Mouse (Mus musculus): Measurements from ENCODE around the gene Pdlim5. TPM values are rescaled to one million over a fixed set of nuclear protein-coding genes. Genes with fewer than 3 reads are reported as not detected.

Gene Pdlim5
- polyA plus RNA-seq, 1 experiment from 2014 or later, result 14.3 TPM

GRCm38 (mm10) chr3:142281093-142281445 lies 114.4 kb downstream of the Pdlim5 start:
- no peaks in the 10 kb centered on the region for H3K27me3 ChIP-seq (ENCODE audit: control insufficient read depth, insufficient read depth, low read length)
- 96% methylated on average over 1 of the region's 1 CpGs for WGBS
- H3K4me3 ChIP-seq (replicated peaks; ENCODE audit: low read depth, low read length), result no peak overlapping the region
- no peaks in the 10 kb centered on the region for H3K9me3 ChIP-seq (ENCODE audit: control insufficient read depth, low read length)
- H3K4me1 ChIP-seq (ENCODE audit: control insufficient read depth, insufficient read depth, low read length), result no peaks in the 10 kb centered on the region
- no peaks in the 10 kb centered on the region for H3K36me3 ChIP-seq (ENCODE audit: control insufficient read depth, insufficient read depth, low read length)
- H3K27ac ChIP-seq (replicated peaks; ENCODE audit: low read depth, low read length), result no peak overlapping the region
- DNase-seq (no peak), ATAC-seq (ENCODE audit: low FRiP score, low TSS enrichment) (no peak)
- H3K9ac ChIP-seq (replicated peaks; ENCODE audit: low read length), result no peak overlapping the region
- H3K4me2 ChIP-seq (ENCODE audit: low read length), result no peak overlapping the region

GRCm38 (mm10) chr3:142280366-142281092 lies 115.0 kb downstream of the Pdlim5 start:
- H3K9ac ChIP-seq (replicated peaks; ENCODE audit: low read length), result no peak overlapping the region
- WGBS, result 81% methylated on average over 6 of the region's 6 CpGs
- no peaks in the 10 kb centered on the region for H3K9me3 ChIP-seq (ENCODE audit: control insufficient read depth, low read length)
- no peak overlapping the region for H3K4me2 ChIP-seq (ENCODE audit: low read length)
- no peaks in the 10 kb centered on the region for H3K27me3 ChIP-seq (ENCODE audit: control insufficient read depth, insufficient read depth, low read length)
- no peak overlapping the region for H3K27ac ChIP-seq (replicated peaks; ENCODE audit: low read depth, low read length)
- H3K4me3 ChIP-seq (replicated peaks; ENCODE audit: low read depth, low read length), result no peak overlapping the region
- no peak for DNase-seq
- no peaks in the 10 kb centered on the region for H3K36me3 ChIP-seq (ENCODE audit: control insufficient read depth, insufficient read depth, low read length)
- no peaks in the 10 kb centered on the region for H3K4me1 ChIP-seq (ENCODE audit: control insufficient read depth, insufficient read depth, low read length)
- ATAC-seq (ENCODE audit: low FRiP score, low TSS enrichment), result no peak

DNA sequence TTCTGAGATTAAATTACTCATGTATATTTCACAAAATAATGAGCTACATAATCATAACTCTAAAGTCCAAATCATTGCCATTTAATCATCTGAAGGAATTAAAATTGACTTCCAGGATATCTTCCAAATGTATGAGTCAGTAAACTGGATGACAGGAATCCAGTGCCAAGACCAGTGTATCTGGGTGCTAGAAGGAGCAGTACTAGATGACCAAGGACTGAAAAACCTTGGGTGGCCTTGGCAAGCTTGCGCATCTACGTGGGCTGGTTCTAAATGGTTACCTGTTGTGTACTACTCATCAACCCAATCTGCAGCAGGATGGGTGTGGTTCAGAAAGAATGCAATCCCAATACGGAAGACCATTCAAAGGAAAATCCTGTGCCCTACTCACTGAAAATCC lies 116.5 kb downstream of the Pdlim5 start:
- WGBS, result 96% methylated on average over 3 of the region's 3 CpGs
- H3K4me3 ChIP-seq (replicated peaks; ENCODE audit: low read depth, low read length), result no peak overlapping the region
- no peaks in the 10 kb centered on the region for H3K9me3 ChIP-seq (ENCODE audit: control insufficient read depth, low read length)
- no peaks in the 10 kb centered on the region for H3K4me1 ChIP-seq (ENCODE audit: control insufficient read depth, insufficient read depth, low read length)
- H3K36me3 ChIP-seq (ENCODE audit: control insufficient read depth, insufficient read depth, low read length), result no peaks in the 10 kb centered on the region
- ATAC-seq (ENCODE audit: low FRiP score, low TSS enrichment) (no peak), DNase-seq (no peak)
- no peak overlapping the region for H3K27ac ChIP-seq (replicated peaks; ENCODE audit: low read depth, low read length)
- H3K4me2 ChIP-seq (ENCODE audit: low read length), result no peak overlapping the region
- H3K9ac ChIP-seq (replicated peaks; ENCODE audit: low read length), result no peak overlapping the region
- no peaks in the 10 kb centered on the region for H3K27me3 ChIP-seq (ENCODE audit: control insufficient read depth, insufficient read depth, low read length)

GRCm38 (mm10) chr3:142276506-142276905 lies 119.0 kb downstream of the Pdlim5 start:
- WGBS, result 80% methylated on average over 3 of the region's 3 CpGs
- Histone ChIP-seq H3K9ac (replicated peaks; ENCODE audit: low read length) (no peak overlapping the region), H3K9me3 (ENCODE audit: control insufficient read depth, low read length) (no peaks in the 10 kb centered on the region)

DNA sequence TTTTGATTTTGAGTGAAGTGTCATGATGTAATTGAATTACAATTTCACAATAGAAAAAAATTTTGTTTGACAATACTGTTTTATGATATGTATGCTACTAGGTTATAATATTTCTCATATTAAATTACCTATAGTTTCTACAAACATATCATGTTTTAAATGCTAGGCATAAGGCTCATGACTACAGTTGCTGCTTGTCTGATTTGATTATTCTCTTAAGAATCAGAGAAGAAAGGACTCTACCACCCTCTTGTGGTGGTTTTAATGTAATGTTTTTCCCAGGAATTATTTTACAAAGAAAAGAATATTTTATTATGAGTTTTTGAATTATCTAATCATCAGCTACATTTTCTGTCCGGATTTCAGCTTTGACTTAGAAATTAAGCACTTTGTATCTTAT lies 120.5 kb downstream of the Pdlim5 start:
- Histone ChIP-seq H3K4me3 (replicated peaks; ENCODE audit: low read depth, low read length) (no peak overlapping the region), H3K36me3 (ENCODE audit: control insufficient read depth, insufficient read depth, low read length) (no peaks in the 10 kb centered on the region), H3K4me2 (ENCODE audit: low read length) (no peak overlapping the region), H3K27me3 (ENCODE audit: control insufficient read depth, insufficient read depth, low read length) (no peaks in the 10 kb centered on the region), H3K9me3 (ENCODE audit: control insufficient read depth, low read length) (no peaks in the 10 kb centered on the region), H3K4me1 (ENCODE audit: control insufficient read depth, insufficient read depth, low read length) (no peaks in the 10 kb centered on the region), H3K27ac (replicated peaks; ENCODE audit: low read depth, low read length) (no peak overlapping the region), H3K9ac (replicated peaks; ENCODE audit: low read length) (no peak overlapping the region)
- ATAC-seq (ENCODE audit: low FRiP score, low TSS enrichment) (no peak), DNase-seq (peak; percentile 85)
- WGBS, result 5% methylated on average over 1 of the region's 1 CpGs

More at GRCm38 (mm10) chr3:142276506-142276905, 119.0 kb downstream of the Pdlim5 start:
- Histone ChIP-seq H3K27ac (replicated peaks; ENCODE audit: low read depth, low read length) (no peak overlapping the region), H3K4me2 (ENCODE audit: low read length) (no peak overlapping the region), H3K36me3 (ENCODE audit: control insufficient read depth, insufficient read depth, low read length) (no peaks in the 10 kb centered on the region), H3K27me3 (ENCODE audit: control insufficient read depth, insufficient read depth, low read length) (no peaks in the 10 kb centered on the region), H3K4me1 (ENCODE audit: control insufficient read depth, insufficient read depth, low read length) (no peaks in the 10 kb centered on the region), H3K4me3 (replicated peaks; ENCODE audit: low read depth, low read length) (no peak overlapping the region)
- ATAC-seq (ENCODE audit: low FRiP score, low TSS enrichment) (no peak), DNase-seq (no peak)

DNA sequence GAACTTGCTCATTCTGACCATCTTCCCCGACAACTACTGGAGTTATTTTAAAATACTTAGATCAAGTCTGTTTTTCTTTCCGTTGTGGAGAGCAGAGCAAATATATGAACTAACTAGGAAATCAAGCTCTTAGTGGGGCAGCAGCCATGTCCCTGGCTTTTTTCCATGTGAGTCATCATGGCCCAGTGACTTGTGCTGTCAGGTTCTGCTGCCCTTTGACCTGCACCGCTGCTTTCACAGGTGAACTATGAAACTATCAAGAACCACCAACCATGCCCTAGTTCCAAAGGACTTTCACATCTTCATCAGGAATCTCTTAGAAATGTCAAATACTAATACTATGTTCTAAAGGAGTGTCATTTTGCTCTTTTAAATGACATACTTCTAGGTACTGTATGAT lies 121.0 kb downstream of the Pdlim5 start:
- H3K9me3 ChIP-seq (ENCODE audit: control insufficient read depth, low read length), result no peaks in the 10 kb centered on the region
- no peaks in the 10 kb centered on the region for H3K36me3 ChIP-seq (ENCODE audit: control insufficient read depth, insufficient read depth, low read length)
- no peak overlapping the region for H3K9ac ChIP-seq (replicated peaks; ENCODE audit: low read length)
- no peak overlapping the region for H3K4me3 ChIP-seq (replicated peaks; ENCODE audit: low read depth, low read length)
- H3K27ac ChIP-seq (replicated peaks; ENCODE audit: low read depth, low read length), result no peak overlapping the region
- DNase-seq (no peak), ATAC-seq (ENCODE audit: low FRiP score, low TSS enrichment) (no peak)
- WGBS, result 93% methylated on average over 3 of the region's 3 CpGs
- H3K4me2 ChIP-seq (ENCODE audit: low read length), result no peak overlapping the region
- H3K4me1 ChIP-seq (ENCODE audit: control insufficient read depth, insufficient read depth, low read length), result no peaks in the 10 kb centered on the region
- no peaks in the 10 kb centered on the region for H3K27me3 ChIP-seq (ENCODE audit: control insufficient read depth, insufficient read depth, low read length)

DNA sequence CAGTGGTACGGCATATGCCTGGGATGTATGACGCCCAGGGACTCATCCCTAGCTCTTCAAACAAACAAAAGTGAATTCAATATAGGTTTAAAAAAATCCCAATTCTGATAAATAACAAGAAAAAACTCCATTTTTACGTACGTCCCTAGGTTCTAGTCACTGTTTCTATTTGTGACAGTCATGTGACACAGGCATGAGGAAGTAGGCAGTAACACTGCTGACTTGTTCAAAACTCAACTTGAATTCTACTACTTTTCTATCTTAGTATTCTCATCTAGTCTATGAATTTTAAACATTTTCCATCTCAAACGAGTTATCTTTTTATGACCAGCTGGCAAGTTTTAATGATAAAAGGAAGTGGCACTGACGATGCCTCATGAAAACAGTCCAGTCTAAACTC lies 122.2 kb downstream of the Pdlim5 start:
- H3K27ac ChIP-seq (replicated peaks; ENCODE audit: low read depth, low read length), result no peak overlapping the region
- no peak overlapping the region for H3K9ac ChIP-seq (replicated peaks; ENCODE audit: low read length)
- no peaks in the 10 kb centered on the region for H3K27me3 ChIP-seq (ENCODE audit: control insufficient read depth, insufficient read depth, low read length)
- no peak overlapping the region for H3K4me3 ChIP-seq (replicated peaks; ENCODE audit: low read depth, low read length)
- no peak for DNase-seq
- no peaks in the 10 kb centered on the region for H3K36me3 ChIP-seq (ENCODE audit: control insufficient read depth, insufficient read depth, low read length)
- WGBS, result 92% methylated on average over 6 of the region's 6 CpGs
- no peak overlapping the region for H3K4me2 ChIP-seq (ENCODE audit: low read length)
- ATAC-seq (ENCODE audit: low FRiP score, low TSS enrichment), result no peak
- H3K9me3 ChIP-seq (ENCODE audit: control insufficient read depth, low read length), result no peaks in the 10 kb centered on the region
- no peaks in the 10 kb centered on the region for H3K4me1 ChIP-seq (ENCODE audit: control insufficient read depth, insufficient read depth, low read length)

- H3K27ac ChIP-seq (replicated peaks; ENCODE audit: low read depth, low read length), result no peak overlapping the region
- no peak overlapping the region for H3K4me2 ChIP-seq (ENCODE audit: low read length)
- H3K27me3 ChIP-seq (ENCODE audit: control insufficient read depth, insufficient read depth, low read length), result no peaks in the 10 kb centered on the region
- no peaks in the 10 kb centered on the region for H3K4me1 ChIP-seq (ENCODE audit: control insufficient read depth, insufficient read depth, low read length)
- H3K9me3 ChIP-seq (ENCODE audit: control insufficient read depth, low read length), result no peaks in the 10 kb centered on the region
- H3K36me3 ChIP-seq (ENCODE audit: control insufficient read depth, insufficient read depth, low read length), result no peaks in the 10 kb centered on the region
- no peak overlapping the region for H3K4me3 ChIP-seq (replicated peaks; ENCODE audit: low read depth, low read length)
- no peak overlapping the region for H3K9ac ChIP-seq (replicated peaks; ENCODE audit: low read length)
- ATAC-seq (ENCODE audit: low FRiP score, low TSS enrichment) (no peak), DNase-seq (no peak)
- 46% methylated on average over 2 of the region's 2 CpGs for WGBS
Measured at GRCm38 (mm10) chr3:142256371-142256770, 139.1 kb downstream of the Pdlim5 start.

GRCm38 (mm10) chr3:142252086-142252485 lies 143.4 kb downstream of the Pdlim5 start:
- 97% methylated on average over 1 of the region's 1 CpGs for WGBS
- Histone ChIP-seq H3K36me3 (ENCODE audit: control insufficient read depth, insufficient read depth, low read length) (no peaks in the 10 kb centered on the region), H3K27ac (replicated peaks; ENCODE audit: low read depth, low read length) (no peak overlapping the region), H3K4me1 (ENCODE audit: control insufficient read depth, insufficient read depth, low read length) (no peaks in the 10 kb centered on the region), H3K4me3 (replicated peaks; ENCODE audit: low read depth, low read length) (no peak overlapping the region), H3K4me2 (ENCODE audit: low read length) (no peak overlapping the region), H3K9me3 (ENCODE audit: control insufficient read depth, low read length) (no peaks in the 10 kb centered on the region), H3K9ac (replicated peaks; ENCODE audit: low read length) (no peak overlapping the region), H3K27me3 (ENCODE audit: control insufficient read depth, insufficient read depth, low read length) (no peaks in the 10 kb centered on the region)
- ATAC-seq (ENCODE audit: low FRiP score, low TSS enrichment) (no peak), DNase-seq (no peak)

All from midbrain, embryonic 14.5 days (tissue).